Mouse (Mus musculus): Measurements from ENCODE around the gene 1600015I10Rik. TPM values are rescaled to one million over a fixed set of nuclear protein-coding genes. Genes with fewer than 3 reads are reported as not detected.
"Not testable (repeated sequence)": the region's sequence is repeated elsewhere in the genome, so short reads cannot be mapped to it uniquely, and the experiment has no call there.

Gene 1600015I10Rik
- not detected in 2 replicates for polyA plus RNA-seq (2016; fragmentation: Nextera tagmentation; extraction: Ambion mirVana)

DNA sequence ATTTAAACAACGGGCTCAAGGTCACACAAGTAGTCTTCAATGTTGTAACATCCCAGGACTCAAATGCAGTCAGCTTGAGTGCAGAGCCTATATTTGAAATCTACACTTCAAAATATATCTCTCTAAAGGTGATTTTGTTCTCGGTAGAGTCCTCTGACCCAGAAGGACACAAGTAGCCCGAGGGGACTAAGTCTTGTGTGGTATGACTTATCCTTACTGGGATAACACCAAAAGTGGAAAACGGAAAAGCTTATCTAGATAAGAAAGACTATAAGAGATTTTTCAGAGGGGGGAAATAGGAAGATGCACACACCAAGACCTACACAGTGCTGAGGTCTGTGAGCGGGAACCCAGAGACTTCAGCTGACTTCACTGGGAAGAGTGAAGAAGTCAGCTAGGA, at the start of gene 1600015I10Rik:
1600015I10Rik (plus strand) TSS at position 301 of the 400 bp plus-strand sequence.
- Histone ChIP-seq H3K27me3 (no peaks in the 10 kb centered on the region), H3K9me3 (no peaks in the 10 kb centered on the region), H3K36me3 (no peaks in the 10 kb centered on the region), H3K4me1 (no peaks in the 10 kb centered on the region), H3K9ac (replicated peaks) (no peak within 1 kb of the TSS), H3K4me2 (replicated peaks) (no peak within 1 kb of the TSS), H3K27ac (replicated peaks) (no peak within 1 kb of the TSS), H3K4me3 (no peak within 1 kb of the TSS)
- 94% methylated on average over 5 of the region's 5 CpGs for WGBS
- ATAC-seq (ENCODE audit: low FRiP score, low read depth), result no peak

DNA sequence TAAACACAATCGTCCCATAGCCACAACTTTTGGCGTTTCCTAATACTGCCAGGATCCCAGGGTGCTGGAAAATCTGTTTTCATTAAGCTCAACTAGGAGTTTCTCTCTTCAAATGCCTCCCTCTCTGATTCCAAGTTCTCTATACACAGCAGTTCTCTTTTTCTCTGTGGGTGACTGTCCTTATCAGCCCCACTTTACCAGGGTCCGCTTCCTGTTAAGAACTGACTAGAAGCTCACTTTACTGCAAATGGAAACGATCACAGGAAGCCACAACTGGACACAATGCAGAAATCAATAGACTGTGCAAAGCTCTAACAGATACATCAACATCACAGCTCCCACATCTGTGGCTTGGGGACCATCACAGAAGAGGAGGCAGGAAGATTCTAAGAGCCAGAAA, 35.5 kb upstream of the 1600015I10Rik start:
- Histone ChIP-seq H3K9ac (replicated peaks) (no peak overlapping the region), H3K4me1 (no peaks in the 10 kb centered on the region), H3K27ac (replicated peaks) (no peak overlapping the region), H3K4me3 (no peak overlapping the region), H3K9me3 (no peaks in the 10 kb centered on the region), H3K27me3 (no peaks in the 10 kb centered on the region), H3K36me3 (no peaks in the 10 kb centered on the region), H3K4me2 (replicated peaks) (no peak overlapping the region)
- ATAC-seq (ENCODE audit: low FRiP score, low read depth), result no peak
- 76% methylated on average over 4 of the region's 4 CpGs for WGBS

- no peak overlapping the region for H3K9ac ChIP-seq (replicated peaks)
- H3K9me3 ChIP-seq, result no peaks in the 10 kb centered on the region
- no peaks in the 10 kb centered on the region for H3K36me3 ChIP-seq
- no peak for ATAC-seq (ENCODE audit: low FRiP score, low read depth)
- H3K27me3 ChIP-seq, result no peaks in the 10 kb centered on the region
- H3K4me1 ChIP-seq, result no peaks in the 10 kb centered on the region
- H3K4me2 ChIP-seq (replicated peaks), result no peak overlapping the region
- no peak overlapping the region for H3K27ac ChIP-seq (replicated peaks)
- 84% methylated on average over 8 of the region's 8 CpGs for WGBS
- no peak overlapping the region for H3K4me3 ChIP-seq
These were observed 34.5 kb upstream of the 1600015I10Rik start for GRCm38 (mm10) chr6:48894938-48895818.

- Histone ChIP-seq H3K4me3 (no peak overlapping the region), H3K4me2 (replicated peaks) (no peak overlapping the region), H3K27ac (replicated peaks) (no peak overlapping the region), H3K36me3 (no peaks in the 10 kb centered on the region), H3K4me1 (no peaks in the 10 kb centered on the region), H3K27me3 (no peaks in the 10 kb centered on the region), H3K9me3 (no peaks in the 10 kb centered on the region), H3K9ac (replicated peaks) (no peak overlapping the region)
- ATAC-seq (ENCODE audit: low FRiP score, low read depth), result no peak
- 90% methylated on average over 5 of the region's 5 CpGs for WGBS
These were observed 33.8 kb upstream of the 1600015I10Rik start for GRCm38 (mm10) chr6:48895941-48896340.

DNA sequence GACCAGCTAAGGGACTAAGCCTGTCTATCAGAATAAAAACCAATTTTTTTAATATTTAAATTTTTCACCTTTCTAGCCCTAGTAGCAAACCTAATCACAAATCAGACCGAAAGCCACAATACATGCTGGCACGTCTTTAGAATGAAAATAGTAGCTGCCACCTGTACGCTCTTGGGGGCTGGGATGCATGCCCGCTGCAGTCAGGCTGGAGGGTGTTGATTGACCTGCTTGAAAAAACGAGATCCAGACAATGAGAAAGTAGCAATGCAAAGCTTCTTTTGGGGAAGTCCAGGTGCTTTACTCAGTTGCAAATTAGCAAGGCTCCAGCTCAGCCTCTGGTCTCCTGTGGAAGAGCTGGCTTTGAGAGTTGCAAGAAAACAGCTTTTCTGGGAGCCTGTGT, 32.7 kb upstream of the 1600015I10Rik start:
- H3K9ac ChIP-seq (replicated peaks), result no peak overlapping the region
- no peak for ATAC-seq (ENCODE audit: low FRiP score, low read depth)
- H3K9me3 ChIP-seq, result no peaks in the 10 kb centered on the region
- H3K4me3 ChIP-seq, result no peak overlapping the region
- no peak overlapping the region for H3K27ac ChIP-seq (replicated peaks)
- H3K36me3 ChIP-seq, result no peaks in the 10 kb centered on the region
- no peaks in the 10 kb centered on the region for H3K27me3 ChIP-seq
- 86% methylated on average over 5 of the region's 5 CpGs for WGBS
- H3K4me1 ChIP-seq, result no peaks in the 10 kb centered on the region
- no peak overlapping the region for H3K4me2 ChIP-seq (replicated peaks)

DNA sequence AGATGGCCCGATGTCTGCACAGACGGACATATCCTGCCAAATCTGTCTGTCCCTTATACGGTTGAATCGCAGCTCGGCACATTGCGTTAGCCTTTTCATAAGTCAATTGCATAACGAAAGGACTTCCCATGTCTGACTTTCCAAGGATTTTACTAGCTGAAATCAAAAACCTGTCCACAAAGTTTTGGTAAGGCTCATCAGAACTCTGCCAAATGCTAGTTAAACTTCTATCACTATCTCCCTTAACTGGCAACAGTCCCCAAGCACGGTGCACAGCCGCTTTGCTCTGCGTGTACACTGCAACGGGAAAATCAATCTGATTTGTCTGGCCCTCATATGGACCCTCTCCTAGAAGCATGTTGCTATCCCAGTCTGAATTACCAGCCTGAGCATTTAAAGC, 28.4 kb upstream of the 1600015I10Rik start:
- H3K4me1 ChIP-seq; H3K36me3 ChIP-seq; ATAC-seq (ENCODE audit: low FRiP score, low read depth); H3K9ac ChIP-seq (replicated peaks); H3K4me3 ChIP-seq; H3K27ac ChIP-seq (replicated peaks); H3K4me2 ChIP-seq (replicated peaks); H3K9me3 ChIP-seq; H3K27me3 ChIP-seq: not testable (repeated sequence)
- WGBS, result 95% methylated on average over 11 of the region's 11 CpGs

GRCm38 (mm10) chr6:48902511-48903406, 26.9 kb upstream of the 1600015I10Rik start:
- WGBS, result 93% methylated on average over 17 of the region's 17 CpGs
- H3K27ac ChIP-seq (replicated peaks), result no peak overlapping the region
- H3K27me3 ChIP-seq, result no peaks in the 10 kb centered on the region
- no peak for ATAC-seq (ENCODE audit: low FRiP score, low read depth)
- no peaks in the 10 kb centered on the region for H3K4me1 ChIP-seq
- H3K4me3 ChIP-seq, result no peak overlapping the region
- H3K4me2 ChIP-seq (replicated peaks), result no peak overlapping the region
- H3K9me3 ChIP-seq, result no peaks in the 10 kb centered on the region
- H3K9ac ChIP-seq (replicated peaks), result no peak overlapping the region
- H3K36me3 ChIP-seq, result no peaks in the 10 kb centered on the region

DNA sequence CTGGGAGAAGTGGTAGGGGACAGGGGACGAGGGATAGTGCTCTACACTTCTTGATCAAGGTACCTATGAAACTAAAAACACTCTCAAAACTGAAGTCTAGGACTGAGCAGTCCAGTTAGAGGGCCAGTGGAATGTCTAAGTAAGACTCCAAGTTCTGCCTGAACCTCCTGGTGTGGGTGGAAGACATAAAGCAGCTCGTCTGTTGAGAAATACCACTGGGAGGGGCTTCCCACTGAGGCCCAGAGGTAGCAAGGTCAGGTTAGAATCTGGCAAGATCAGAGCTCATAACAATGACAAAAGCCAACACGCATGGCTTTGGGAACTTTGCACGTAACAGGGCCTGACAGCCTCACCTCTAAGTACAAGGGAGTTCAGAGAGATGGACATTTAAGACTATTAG, 26.3 kb upstream of the 1600015I10Rik start:
- no peak for ATAC-seq (ENCODE audit: low FRiP score, low read depth)
- Histone ChIP-seq H3K27ac (replicated peaks) (no peak overlapping the region), H3K27me3 (no peaks in the 10 kb centered on the region), H3K9ac (replicated peaks) (no peak overlapping the region), H3K4me2 (replicated peaks) (no peak overlapping the region), H3K9me3 (no peaks in the 10 kb centered on the region), H3K4me1 (no peaks in the 10 kb centered on the region), H3K36me3 (no peaks in the 10 kb centered on the region), H3K4me3 (no peak overlapping the region)
- 74% methylated on average over 4 of the region's 4 CpGs for WGBS

- Histone ChIP-seq H3K9me3 (no peaks in the 10 kb centered on the region), H3K36me3 (no peaks in the 10 kb centered on the region), H3K4me2 (replicated peaks) (no peak overlapping the region), H3K4me1 (no peaks in the 10 kb centered on the region), H3K27me3 (no peaks in the 10 kb centered on the region), H3K27ac (replicated peaks) (no peak overlapping the region), H3K9ac (replicated peaks) (no peak overlapping the region), H3K4me3 (no peak overlapping the region)
- ATAC-seq (ENCODE audit: low FRiP score, low read depth), result no peak
- WGBS, result 95% methylated on average over 13 of the region's 13 CpGs
These were observed 24.1 kb upstream of the 1600015I10Rik start for GRCm38 (mm10) chr6:48905606-48906005.

- Histone ChIP-seq H3K27ac (replicated peaks) (no peak overlapping the region), H3K9ac (replicated peaks) (no peak overlapping the region), H3K9me3 (no peaks in the 10 kb centered on the region), H3K4me2 (replicated peaks) (no peak overlapping the region), H3K36me3 (no peaks in the 10 kb centered on the region), H3K4me1 (no peaks in the 10 kb centered on the region), H3K27me3 (no peaks in the 10 kb centered on the region), H3K4me3 (no peak overlapping the region)
- WGBS, result 95% methylated on average over 14 of the region's 14 CpGs
- ATAC-seq (ENCODE audit: low FRiP score, low read depth), result no peak
These were observed 23.3 kb upstream of the 1600015I10Rik start for GRCm38 (mm10) chr6:48906371-48906770.

- H3K9ac ChIP-seq (replicated peaks), result no peak overlapping the region
- H3K4me1 ChIP-seq, result no peaks in the 10 kb centered on the region
- H3K27me3 ChIP-seq, result no peaks in the 10 kb centered on the region
- WGBS, result 77% methylated on average over 1 of the region's 1 CpGs
- no peak for ATAC-seq (ENCODE audit: low FRiP score, low read depth)
- H3K9me3 ChIP-seq, result no peaks in the 10 kb centered on the region
- no peak overlapping the region for H3K4me2 ChIP-seq (replicated peaks)
- no peak overlapping the region for H3K27ac ChIP-seq (replicated peaks)
- H3K36me3 ChIP-seq, result no peaks in the 10 kb centered on the region
- no peak overlapping the region for H3K4me3 ChIP-seq
These were observed 20.5 kb upstream of the 1600015I10Rik start for GRCm38 (mm10) chr6:48909229-48909628.

DNA sequence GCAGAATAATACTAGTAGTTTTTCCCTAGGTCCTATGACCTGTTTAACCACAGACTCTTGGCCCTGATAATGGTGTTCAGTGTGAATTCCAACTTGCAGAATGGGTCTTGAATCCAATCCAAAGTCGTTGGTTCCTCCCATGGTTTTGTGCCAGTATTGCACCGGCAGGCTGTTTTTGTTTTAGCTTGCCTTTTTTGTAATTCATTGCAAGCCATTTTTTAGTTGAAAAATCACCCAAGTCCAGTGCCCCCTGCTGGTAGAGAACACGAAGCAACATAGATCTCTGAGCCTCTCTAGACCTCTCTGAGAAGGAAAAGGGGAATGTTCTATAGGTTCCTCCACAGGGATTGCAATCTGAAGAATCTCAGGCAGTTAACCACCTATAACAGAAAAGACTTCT, 17.7 kb upstream of the 1600015I10Rik start:
- no peak overlapping the region for H3K27ac ChIP-seq (replicated peaks)
- H3K9me3 ChIP-seq, result no peaks in the 10 kb centered on the region
- no peak overlapping the region for H3K4me3 ChIP-seq
- no peak overlapping the region for H3K4me2 ChIP-seq (replicated peaks)
- H3K36me3 ChIP-seq, result no peaks in the 10 kb centered on the region
- no peak overlapping the region for H3K9ac ChIP-seq (replicated peaks)
- no peak for ATAC-seq (ENCODE audit: low FRiP score, low read depth)
- H3K4me1 ChIP-seq, result no peaks in the 10 kb centered on the region
- 38% methylated on average over 3 of the region's 3 CpGs for whole genome bisulfite sequencing
- no peaks in the 10 kb centered on the region for H3K27me3 ChIP-seq

Measured in midbrain, embryonic 12.5 days (tissue).